Mouse (Mus musculus): Measurements from ENCODE around the gene Med9.

- TF ChIP-seq GATA1 (IDR thresholded peaks at IDR 0.05; ENCODE audit: borderline replicate concordance, low read length) (no peak), FLI1 (IDR thresholded peaks at IDR 0.05; ENCODE audit: low read length) (no peak)
Observed at GRCm38 (mm10) chr11:60011516-60011915, 63.5 kb downstream of the Med9 start.
